Mouse (Mus musculus) hindbrain, embryonic 15.5 days (tissue): Measurements from ENCODE around the gene Flywch2. TPM values are rescaled to one million over a fixed set of nuclear protein-coding genes. Genes with fewer than 3 reads are reported as not detected.
"Not testable (repeated sequence)": the region's sequence is repeated elsewhere in the genome, so short reads cannot be mapped to it uniquely, and the experiment has no call there.

ENCODE experiments used
- ATAC-seq: fragments of 200-750 bp; cut with Nextera tagmentation; 2 replicates; pipeline ENCODE4 v1.8.0; 2017; ENCODE audit warnings: low read depth, moderate number of reproducible peaks, moderate TSS enrichment; ENCODE audit not compliant: low FRiP score
- H3K27ac ChIP-seq: fragments of 300-500 bp; sonication (generic); replicated peaks from 2 replicates; pipeline ENCODE4 v1.5.1; 2015; ENCODE audit warnings: mild to moderate bottlenecking, inconsistent platforms
- H3K27me3 ChIP-seq: fragments of 300-500 bp; sonication (generic); 2 replicates; pipeline ENCODE4 v1.6.1; 2015; ENCODE audit warnings: control low read depth, inconsistent platforms
- H3K36me3 ChIP-seq: fragments of 300-500 bp; sonication (generic); 2 replicates; pipeline ENCODE4 v1.6.1; 2015; ENCODE audit warnings: control low read depth, inconsistent platforms
- H3K4me1 ChIP-seq: fragments of 300-500 bp; sonication (generic); replicated peaks from 2 replicates; pipeline ENCODE4 v1.6.1; 2015; ENCODE audit warnings: control low read depth, inconsistent platforms
- H3K4me2 ChIP-seq: fragments of 300-500 bp; sonication (generic); 2 replicates; pipeline ENCODE4 v1.6.1; 2015; ENCODE audit warnings: moderate library complexity, mild to moderate bottlenecking, inconsistent platforms
- H3K4me3 ChIP-seq: fragments of 300-500 bp; sonication (generic); 2 replicates; pipeline ENCODE4 v1.5.1; 2015; ENCODE audit warnings: mild to moderate bottlenecking, inconsistent platforms
- H3K9ac ChIP-seq: fragments of 300-500 bp; sonication (generic); 2 replicates; pipeline ENCODE4 v1.6.1; 2015; ENCODE audit warnings: inconsistent platforms
- H3K9me3 ChIP-seq: fragments of 300-500 bp; sonication (generic); 2 replicates; pipeline ENCODE4 v1.6.1; 2016; ENCODE audit warnings: control low read depth, inconsistent platforms
- WGBS: fragments of 180-500 bp; shearing (Covaris S2); methylation state at CpG from one replicate; pipeline ENCODE4 v1.1.7; 2015; 5-methylcytosine and 5-hydroxymethylcytosine counted together
- polyA plus RNA-seq: library from polyadenylated mRNA; unstranded; fragments of >200 nt; fragmentation: Nextera tagmentation; extraction: Ambion mirVana; gene quantifications from 2 replicates; pipeline ENCODE4 v1.2.1, GENCODE M21; 2015

Flywch2 gene
- polyA plus RNA-seq, 1 experiment from 2014 or later: 83.9 TPM

- ATAC-seq: no peak
- H3K27me3 ChIP-seq: no peaks in the 10 kb centered on the region
- H3K36me3 ChIP-seq: no peaks in the 10 kb centered on the region
- H3K9me3 ChIP-seq: no peaks in the 10 kb centered on the region
- peak overlapping the region; percentile 92 for H3K27ac ChIP-seq
- H3K4me1 ChIP-seq: peaks cover 44% of the 10 kb centered on the region
- 15% methylated on average over 8 of the region's 8 CpGs for WGBS
- peak overlapping the region; percentile 47 for H3K4me3 ChIP-seq
- H3K9ac ChIP-seq: peak overlapping the region; percentile 77
- peak overlapping the region; percentile 75 for H3K4me2 ChIP-seq
Measured at GRCm38 (mm10) chr17:23789749-23790268, 3.9 kb upstream of the Flywch2 start.

- Histone ChIP-seq H3K4me2 (no peak overlapping the region), H3K4me3 (no peak overlapping the region), H3K9ac (no peak overlapping the region), H3K4me1 (peaks cover 44% of the 10 kb centered on the region), H3K9me3 (no peaks in the 10 kb centered on the region), H3K27ac (no peak overlapping the region), H3K27me3 (no peaks in the 10 kb centered on the region), H3K36me3 (no peaks in the 10 kb centered on the region)
- ATAC-seq: no peak
- WGBS: 93% methylated on average over 4 of the region's 4 CpGs
Measured at GRCm38 (mm10) chr17:23788973-23789372, 3.1 kb upstream of the Flywch2 start.

- peak overlapping the region; percentile 82 for H3K9ac ChIP-seq
- H3K4me3 ChIP-seq: peak overlapping the region; percentile 77
- H3K27ac ChIP-seq: peak overlapping the region; percentile 95
- peak overlapping the region; percentile 75 for H3K4me2 ChIP-seq
- 7% methylated on average over 13 of the region's 13 CpGs for WGBS
- no peaks in the 10 kb centered on the region for H3K9me3 ChIP-seq
- peak; percentile 74 for ATAC-seq
- no peaks in the 10 kb centered on the region for H3K27me3 ChIP-seq
- no peaks in the 10 kb centered on the region for H3K36me3 ChIP-seq
- H3K4me1 ChIP-seq: peaks cover 31% of the 10 kb centered on the region
Measured at GRCm38 (mm10) chr17:23786510-23786931, 640 bp upstream of the Flywch2 start.

- no peak for ATAC-seq
Measured at GRCm38 (mm10) chr17:23783352-23783751, 2.5 kb downstream of the Flywch2 start.

GRCm38 (mm10) chr17:23778447-23778846, 7.4 kb downstream of the Flywch2 start:
- no peak overlapping the region for H3K4me2 ChIP-seq
- H3K36me3 ChIP-seq: no peaks in the 10 kb centered on the region
- ATAC-seq: no peak
- H3K4me3 ChIP-seq: no peak overlapping the region
- 74% methylated on average over 2 of the region's 2 CpGs for WGBS
- H3K27me3 ChIP-seq: no peaks in the 10 kb centered on the region
- H3K9me3 ChIP-seq: no peaks in the 10 kb centered on the region
- H3K9ac ChIP-seq: no peak overlapping the region
- H3K27ac ChIP-seq: no peak overlapping the region
- H3K4me1 ChIP-seq: peaks cover 7% of the 10 kb centered on the region; the same call in 1 of the 2 replicates

More at GRCm38 (mm10) chr17:23783352-23783751, 2.5 kb downstream of the Flywch2 start:
- Histone ChIP-seq H3K9ac (no peak overlapping the region), H3K27ac (no peak overlapping the region), H3K27me3 (no peaks in the 10 kb centered on the region), H3K9me3 (no peaks in the 10 kb centered on the region), H3K4me1 (peaks cover 11% of the 10 kb centered on the region), H3K36me3 (no peaks in the 10 kb centered on the region), H3K4me3 (no peak overlapping the region), H3K4me2 (no peak overlapping the region)

GRCm38 (mm10) chr17:23777141-23777540, 8.7 kb downstream of the Flywch2 start:
- ATAC-seq: no peak
- Histone ChIP-seq H3K27ac (no peak overlapping the region), H3K9ac (no peak overlapping the region), H3K4me3 (no peak overlapping the region), H3K9me3 (no peaks in the 10 kb centered on the region), H3K4me1 (peaks cover 8% of the 10 kb centered on the region; the same call in 1 of the 2 replicates), H3K36me3 (no peaks in the 10 kb centered on the region), H3K27me3 (no peaks in the 10 kb centered on the region), H3K4me2 (no peak overlapping the region)
- 91% methylated on average over 2 of the region's 2 CpGs for WGBS

- H3K27me3 ChIP-seq: no peaks in the 10 kb centered on the region
- no peak overlapping the region for H3K9ac ChIP-seq
- H3K4me1 ChIP-seq: peaks cover 13% of the 10 kb centered on the region; the same call in 1 of the 2 replicates
- H3K4me2 ChIP-seq: no peak overlapping the region
- H3K27ac ChIP-seq: no peak overlapping the region
- no peak for ATAC-seq
- H3K36me3 ChIP-seq: no peaks in the 10 kb centered on the region
- 78% methylated on average over 10 of the region's 10 CpGs for WGBS
- no peak overlapping the region for H3K4me3 ChIP-seq
- no peaks in the 10 kb centered on the region for H3K9me3 ChIP-seq
Measured at GRCm38 (mm10) chr17:23776216-23776615, 9.7 kb downstream of the Flywch2 start.

- Histone ChIP-seq H3K9ac (no peak overlapping the region), H3K27ac (no peak overlapping the region), H3K27me3 (no peaks in the 10 kb centered on the region), H3K4me1 (peaks cover 27% of the 10 kb centered on the region), H3K4me2 (peak overlapping the region; percentile 27; the same call in 1 of the 2 replicates), H3K4me3 (no peak overlapping the region), H3K9me3 (no peaks in the 10 kb centered on the region), H3K36me3 (no peaks in the 10 kb centered on the region)
- WGBS: 9% methylated on average over 12 of the region's 12 CpGs
- no peak for ATAC-seq
Measured at GRCm38 (mm10) chr17:23774090-23774489, 11.8 kb downstream of the Flywch2 start.

- no peak overlapping the region for H3K9ac ChIP-seq
- H3K27ac ChIP-seq: no peak overlapping the region
- 78% methylated on average over 6 of the region's 6 CpGs for WGBS
Measured at GRCm38 (mm10) chr17:23773676-23774075, 12.2 kb downstream of the Flywch2 start.

GRCm38 (mm10) chr17:23772219-23772556, 13.7 kb downstream of the Flywch2 start:
- H3K9me3 ChIP-seq, ATAC-seq, H3K27me3 ChIP-seq, H3K36me3 ChIP-seq: not testable (repeated sequence)
- WGBS: 77% methylated on average over 2 of the region's 2 CpGs
- peak overlapping the region; percentile 67 for H3K4me2 ChIP-seq
- peak overlapping the region; percentile 94 for H3K4me3 ChIP-seq
- H3K27ac ChIP-seq: peak overlapping the region; percentile 77
- H3K9ac ChIP-seq: peak overlapping the region; percentile 29; the same call in 1 of the 2 replicates
- H3K4me1 ChIP-seq: peaks cover 27% of the 10 kb centered on the region

More at GRCm38 (mm10) chr17:23773676-23774075, 12.2 kb downstream of the Flywch2 start:
- no peak overlapping the region for H3K4me3 ChIP-seq
- ATAC-seq: no peak
- no peak overlapping the region for H3K4me2 ChIP-seq
- peaks cover 27% of the 10 kb centered on the region for H3K4me1 ChIP-seq
- H3K36me3 ChIP-seq: no peaks in the 10 kb centered on the region
- H3K9me3 ChIP-seq: no peaks in the 10 kb centered on the region
- no peaks in the 10 kb centered on the region for H3K27me3 ChIP-seq

- 3% methylated on average over 49 of the region's 58 CpGs for WGBS
- Histone ChIP-seq H3K9ac (peak within 1 kb of the TSS; percentile 97), H3K4me2 (peak within 1 kb of the TSS; percentile 67)
Measured at GRCm38 (mm10) chr17:23771284-23772218, 14.3 kb downstream of the Flywch2 start, which contains the start of gene Flywch1. TSS of gene Flywch1 (minus strand) at chr17:23771602.

GRCm38 (mm10) chr17:23770896-23771283, 15.0 kb downstream of the Flywch2 start:
- Histone ChIP-seq H3K9ac (peak overlapping the region; percentile 97), H3K9me3 (no peaks in the 10 kb centered on the region), H3K27ac (peak overlapping the region; percentile 94), H3K36me3 (peaks cover 9% of the 10 kb centered on the region; the same call in 1 of the 2 replicates), H3K27me3 (no peaks in the 10 kb centered on the region), H3K4me1 (peaks cover 27% of the 10 kb centered on the region), H3K4me2 (peak overlapping the region; percentile 67), H3K4me3 (peak overlapping the region; percentile 94)
- no peak for ATAC-seq
- under 1% methylated on average over 19 of the region's 19 CpGs for WGBS

More at GRCm38 (mm10) chr17:23771284-23772218, 14.3 kb downstream of the Flywch2 start, which contains the start of gene Flywch1:
- peak within 1 kb of the TSS; percentile 94 for H3K4me3 ChIP-seq
- peak within 1 kb of the TSS; percentile 94 for H3K27ac ChIP-seq
- ATAC-seq: peak; percentile 97
- H3K4me1 ChIP-seq: peaks cover 27% of the 10 kb centered on the region
- H3K9me3 ChIP-seq: no peaks in the 10 kb centered on the region
- H3K27me3 ChIP-seq: no peaks in the 10 kb centered on the region
- peaks cover 9% of the 10 kb centered on the region; the same call in 1 of the 2 replicates for H3K36me3 ChIP-seq
